Mouse (Mus musculus): Measurements from ENCODE around the gene Cd53. TPM values are rescaled to one million over a fixed set of nuclear protein-coding genes. Genes with fewer than 3 reads are reported as not detected.
A peak's percentile ranks its signal among the peaks of the same experiment; 100 is the strongest.

Gene Cd53
- total RNA-seq (2021): 1 to 10 TPM; 9.1 to 9.4 TPM

- no peak for DNase-seq
These were observed at the start of gene Cd53 for GRCm38 (mm10) chr3:106789930-106790329. TSS of gene Cd53 (minus strand) at chr3:106790149.

- DNase-seq: no peak
These were observed 42.2 kb upstream of the Cd53 start for GRCm38 (mm10) chr3:106832107-106832506.

- DNase-seq: no peak
These were observed 36.2 kb upstream of the Cd53 start, which contains the start of gene Olfr266 for GRCm38 (mm10) chr3:106826187-106826586. TSS of gene Olfr266 (minus strand) at chr3:106826287.

GRCm38 (mm10) chr3:106817676-106818075 is 27.7 kb upstream of the Cd53 start:
- DNase-seq: no peak

- no peak for DNase-seq
These were observed 19.2 kb upstream of the Cd53 start for GRCm38 (mm10) chr3:106808972-106809695.

- DNase-seq: no peak
These were observed 8.1 kb upstream of the Cd53 start for GRCm38 (mm10) chr3:106798079-106798478.

GRCm38 (mm10) chr3:106788440-106788887 is 1.5 kb downstream of the Cd53 start:
- DNase-seq: no peak

GRCm38 (mm10) chr3:106787972-106788371 is 2.0 kb downstream of the Cd53 start:
- DNase-seq: no peak

GRCm38 (mm10) chr3:106785130-106785529 is 4.8 kb downstream of the Cd53 start:
- no peak for DNase-seq

GRCm38 (mm10) chr3:106771834-106772233 is 18.1 kb downstream of the Cd53 start:
- DNase-seq: no peak

- DNase-seq: no peak
These were observed 34.1 kb downstream of the Cd53 start for GRCm38 (mm10) chr3:106755898-106756297.

GRCm38 (mm10) chr3:106722028-106722945 is 67.7 kb downstream of the Cd53 start:
- peak; percentile 85 to 90 for DNase-seq

GRCm38 (mm10) chr3:106721397-106722027 is 68.4 kb downstream of the Cd53 start:
- DNase-seq: peak; percentile 92 to 95

Other genes with a start within 250 kb of the Cd53 start
- 10 to 100 TPM; 34.2 to 37.7 TPM for gene Dram2, start 242.4 kb downstream of the Cd53 start, total RNA-seq (2021)
- gene Cept1, start 242.3 kb downstream of the Cd53 start, total RNA-seq (2021): 10 to 100 TPM; 50.5 to 50.9 TPM
- 10 to 100 TPM; 19.5 to 23.6 TPM for gene Lrif1, start 105.2 kb downstream of the Cd53 start, total RNA-seq (2021)
- not detected for gene Olfr266, start 36.1 kb upstream of the Cd53 start, total RNA-seq (2021)
- 10 to 100 TPM; 20.3 to 21.8 TPM for gene Kcna3, start 246.0 kb upstream of the Cd53 start, total RNA-seq (2021)